Mouse (Mus musculus) neural tube, embryonic 15.5 days (tissue): ENCODE data around the gene Fbxl8. TPM values are rescaled to one million over a fixed set of nuclear protein-coding genes. Genes with fewer than 3 reads are reported as not detected.

ENCODE experiments used
- ATAC-seq: fragments of 200-750 bp; cut with Nextera tagmentation; 2 replicates; pipeline ENCODE4 v1.8.0; 2017; ENCODE audit warnings: mild to moderate bottlenecking, moderate TSS enrichment, moderate library complexity; ENCODE audit not compliant: low FRiP score
- H3K27ac ChIP-seq: fragments of 300-500 bp; sonication (generic); replicated peaks from 2 replicates; pipeline ENCODE4 v1.5.1; 2015; ENCODE audit warnings: mild to moderate bottlenecking, inconsistent platforms
- H3K27me3 ChIP-seq: fragments of 300-500 bp; sonication (generic); replicated peaks from 2 replicates; pipeline ENCODE4 v1.6.1; 2015; ENCODE audit warnings: inconsistent platforms
- H3K36me3 ChIP-seq: fragments of 300-500 bp; sonication (generic); 2 replicates; pipeline ENCODE4 v1.6.1; 2015; ENCODE audit warnings: inconsistent platforms
- H3K4me1 ChIP-seq: fragments of 300-500 bp; sonication (generic); 2 replicates; pipeline ENCODE4 v1.6.1; 2015; ENCODE audit warnings: inconsistent platforms
- H3K4me2 ChIP-seq: fragments of 300-500 bp; sonication (generic); 2 replicates; pipeline ENCODE4 v1.6.1; 2015; ENCODE audit warnings: inconsistent platforms, mild to moderate bottlenecking, moderate library complexity
- H3K4me3 ChIP-seq: fragments of 300-500 bp; sonication (generic); replicated peaks from 2 replicates; pipeline ENCODE4 v1.5.1; 2015; ENCODE audit warnings: mild to moderate bottlenecking, inconsistent platforms
- H3K9ac ChIP-seq: fragments of 300-500 bp; sonication (generic); replicated peaks from 2 replicates; pipeline ENCODE4 v1.6.1; 2015; ENCODE audit warnings: mild to moderate bottlenecking, inconsistent platforms
- H3K9me3 ChIP-seq: fragments of 300-500 bp; sonication (generic); replicated peaks from 2 replicates; pipeline ENCODE4 v1.6.1; 2016; ENCODE audit warnings: inconsistent platforms
- WGBS: fragments of 180-500 bp; shearing (Covaris S2); methylation state at CpG from one replicate; pipeline ENCODE4 v1.1.7; 2015; ENCODE audit warnings: mixed read lengths; 5-methylcytosine and 5-hydroxymethylcytosine counted together
- polyA plus RNA-seq: library from polyadenylated mRNA; unstranded; fragments of >200 nt; fragmentation: Nextera tagmentation; extraction: Ambion mirVana; gene quantifications from 2 replicates; pipeline ENCODE4 v1.2.1, GENCODE M21; 2015

Gene Fbxl8
- polyA plus RNA-seq, 1 experiment from 2014 or later, result 1.9 TPM

- Histone ChIP-seq H3K4me2 (no peak overlapping the region), H3K27me3 (no peaks in the 10 kb centered on the region), H3K4me1 (no peaks in the 10 kb centered on the region), H3K9ac (no peak overlapping the region), H3K27ac (no peak overlapping the region), H3K36me3 (peaks cover 55% of the 10 kb centered on the region), H3K9me3 (no peaks in the 10 kb centered on the region), H3K4me3 (no peak overlapping the region)
- 93% methylated on average over 14 of the region's 14 CpGs for WGBS
- no peak for ATAC-seq
Observed at GRCm38 (mm10) chr8:105237442-105238142, 26.9 kb upstream of the Fbxl8 start.

GRCm38 (mm10) chr8:105241016-105241415 is 23.4 kb upstream of the Fbxl8 start:
- peaks cover 50% of the 10 kb centered on the region for H3K36me3 ChIP-seq
- H3K4me3 ChIP-seq, result no peak overlapping the region
- no peaks in the 10 kb centered on the region for H3K9me3 ChIP-seq
- no peak overlapping the region for H3K9ac ChIP-seq
- H3K4me1 ChIP-seq, result no peaks in the 10 kb centered on the region
- no peak for ATAC-seq
- no peak overlapping the region for H3K4me2 ChIP-seq
- H3K27ac ChIP-seq, result no peak overlapping the region
- 96% methylated on average over 7 of the region's 7 CpGs for WGBS
- no peaks in the 10 kb centered on the region for H3K27me3 ChIP-seq

- no peak for ATAC-seq
- Histone ChIP-seq H3K27ac (no peak overlapping the region), H3K36me3 (peaks cover 57% of the 10 kb centered on the region), H3K9me3 (no peaks in the 10 kb centered on the region), H3K9ac (no peak overlapping the region), H3K4me1 (peaks cover 21% of the 10 kb centered on the region), H3K4me2 (no peak overlapping the region), H3K4me3 (no peak overlapping the region), H3K27me3 (peaks cover 14% of the 10 kb centered on the region)
- WGBS, result 93% methylated on average over 6 of the region's 6 CpGs
Observed at GRCm38 (mm10) chr8:105251954-105252353, 12.5 kb upstream of the Fbxl8 start.

- Histone ChIP-seq H3K4me1 (peaks cover 21% of the 10 kb centered on the region), H3K36me3 (peaks cover 48% of the 10 kb centered on the region), H3K27me3 (peaks cover 21% of the 10 kb centered on the region), H3K27ac (no peak overlapping the region), H3K9ac (no peak overlapping the region), H3K4me2 (peak overlapping the region; percentile 97; the same call in 1 of the 2 replicates), H3K4me3 (no peak overlapping the region), H3K9me3 (no peaks in the 10 kb centered on the region)
- WGBS, result 94% methylated on average over 10 of the region's 10 CpGs
- no peak for ATAC-seq
Observed at GRCm38 (mm10) chr8:105252680-105253537, 11.5 kb upstream of the Fbxl8 start.

GRCm38 (mm10) chr8:105253766-105254151 is 10.7 kb upstream of the Fbxl8 start:
- Histone ChIP-seq H3K27ac (peak overlapping the region; percentile 85), H3K9me3 (no peaks in the 10 kb centered on the region), H3K9ac (peak overlapping the region; percentile 29; the same call in 1 of the 2 replicates), H3K36me3 (peaks cover 39% of the 10 kb centered on the region), H3K4me1 (peaks cover 25% of the 10 kb centered on the region), H3K4me2 (peak overlapping the region; percentile 97), H3K27me3 (peaks cover 30% of the 10 kb centered on the region), H3K4me3 (peak overlapping the region; percentile 64)
- ATAC-seq, result peak; percentile 13
- WGBS, result 30% methylated on average over 20 of the region's 20 CpGs

GRCm38 (mm10) chr8:105254152-105254965 is 10.1 kb upstream of the Fbxl8 start:
- under 1% methylated on average over 74 of the region's 74 CpGs for WGBS

GRCm38 (mm10) chr8:105254966-105255350 is 9.5 kb upstream of the Fbxl8 start, which contains the start of gene B3gnt9:
B3gnt9 (minus strand) TSS chr8:105255153.
- H3K36me3 ChIP-seq, result peaks cover 27% of the 10 kb centered on the region
- no peaks in the 10 kb centered on the region for H3K9me3 ChIP-seq
- H3K4me3 ChIP-seq, result peak within 1 kb of the TSS; percentile 64
- peak within 1 kb of the TSS; percentile 73 for H3K9ac ChIP-seq
- H3K27ac ChIP-seq, result peak within 1 kb of the TSS; percentile 85
- peak within 1 kb of the TSS; percentile 97 for H3K4me2 ChIP-seq
- peaks cover 37% of the 10 kb centered on the region for H3K4me1 ChIP-seq
- peaks cover 41% of the 10 kb centered on the region for H3K27me3 ChIP-seq
- ATAC-seq, result peak; percentile 34; the same call in 1 of the 2 replicates
- WGBS, result under 1% methylated on average over 14 of the region's 14 CpGs

More at GRCm38 (mm10) chr8:105254152-105254965, 10.1 kb upstream of the Fbxl8 start:
- ATAC-seq, result peak; percentile 85
- Histone ChIP-seq H3K4me1 (peaks cover 31% of the 10 kb centered on the region), H3K9ac (peak overlapping the region; percentile 73), H3K36me3 (peaks cover 33% of the 10 kb centered on the region), H3K4me2 (peak overlapping the region; percentile 97), H3K4me3 (peak overlapping the region; percentile 64), H3K27ac (peak overlapping the region; percentile 85), H3K9me3 (no peaks in the 10 kb centered on the region), H3K27me3 (peaks cover 36% of the 10 kb centered on the region)

GRCm38 (mm10) chr8:105257318-105258114 is 6.9 kb upstream of the Fbxl8 start:
- Histone ChIP-seq H3K4me1 (peaks cover 38% of the 10 kb centered on the region), H3K9ac (no peak overlapping the region), H3K9me3 (no peaks in the 10 kb centered on the region), H3K27ac (no peak overlapping the region), H3K36me3 (0 out of 2 replicates have a peak, but pooled peaks cover 4% of the 10 kb centered on the region), H3K4me2 (no peak overlapping the region), H3K4me3 (no peak overlapping the region), H3K27me3 (peaks cover 63% of the 10 kb centered on the region)
- 70% methylated on average over 7 of the region's 7 CpGs for WGBS
- no peak for ATAC-seq

- no peak overlapping the region for H3K27ac ChIP-seq
- no peaks in the 10 kb centered on the region for H3K36me3 ChIP-seq
- H3K9me3 ChIP-seq, result no peaks in the 10 kb centered on the region
- H3K4me3 ChIP-seq, result peak overlapping the region; percentile 41
- peak overlapping the region; percentile 18; the same call in 1 of the 2 replicates for H3K9ac ChIP-seq
- peaks cover 35% of the 10 kb centered on the region for H3K4me1 ChIP-seq
- peak; percentile 20; the same call in 1 of the 2 replicates for ATAC-seq
- H3K27me3 ChIP-seq, result peaks cover 77% of the 10 kb centered on the region
- WGBS, result 4% methylated on average over 55 of the region's 55 CpGs
- H3K4me2 ChIP-seq, result peak overlapping the region; percentile 82
Observed at GRCm38 (mm10) chr8:105258911-105259720, 5.3 kb upstream of the Fbxl8 start.
